Mouse (Mus musculus): ENCODE results near the gene Naxd. TPM values are rescaled to one million over a fixed set of nuclear protein-coding genes. Genes with fewer than 3 reads are reported as not detected.
"Not testable (repeated sequence)": the region's sequence is repeated elsewhere in the genome, so short reads cannot be mapped to it uniquely, and the experiment has no call there.

Gene Naxd
- polyA plus RNA-seq, 1 experiment from 2014 or later = 140 TPM

DNA sequence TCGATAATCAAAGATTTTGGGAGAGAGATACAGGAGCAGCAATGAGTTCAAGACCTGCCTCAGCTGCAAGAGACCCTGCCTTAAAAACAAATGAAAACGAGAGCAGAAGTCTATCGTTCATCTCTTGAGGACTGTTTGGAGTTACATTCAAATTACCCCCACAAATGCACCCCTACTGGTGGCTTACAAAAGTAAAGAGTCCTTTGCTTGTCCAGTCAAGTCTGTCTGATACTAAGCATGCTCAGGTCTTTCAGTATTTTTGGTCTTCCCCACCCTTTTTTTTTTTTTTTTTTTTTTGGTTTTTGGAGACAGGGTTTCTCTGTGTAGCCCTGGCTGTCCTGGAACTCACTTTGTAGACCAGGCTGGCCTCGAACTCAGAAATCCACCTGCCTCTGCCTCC lies 54.2 kb downstream of the Naxd start:
- ATAC-seq (replicated peaks); H3K9ac ChIP-seq; H3K4me2 ChIP-seq; H3K27ac ChIP-seq; H3K4me3 ChIP-seq; H3K36me3 ChIP-seq (replicated peaks); H3K9me3 ChIP-seq; H3K27me3 ChIP-seq (replicated peaks): not testable (repeated sequence)
- H3K4me1 ChIP-seq = peaks cover 26% of the 10 kb centered on the region
- 82% methylated on average over 4 of the region's 4 CpGs for WGBS

- 86% methylated on average over 10 of the region's 10 CpGs for WGBS
- no peaks in the 10 kb centered on the region for H3K27me3 ChIP-seq (replicated peaks)
- ATAC-seq (replicated peaks) = no peak
- H3K36me3 ChIP-seq (replicated peaks) = no peaks in the 10 kb centered on the region
- H3K27ac ChIP-seq = no peak overlapping the region
- H3K4me2 ChIP-seq = no peak overlapping the region
- no peak overlapping the region for H3K9ac ChIP-seq
- no peak overlapping the region for H3K4me3 ChIP-seq
- H3K9me3 ChIP-seq = no peaks in the 10 kb centered on the region
- H3K4me1 ChIP-seq = peaks cover 26% of the 10 kb centered on the region
These were observed 55.1 kb downstream of the Naxd start for GRCm38 (mm10) chr8:11552390-11552789.

GRCm38 (mm10) chr8:11554799-11555719 lies 57.8 kb downstream of the Naxd start, which contains the start of gene Ing1:
TSS of gene Ing1 (plus strand) at chr8:11555571.
- Histone ChIP-seq H3K36me3 (replicated peaks) (no peaks in the 10 kb centered on the region), H3K4me2 (peak within 1 kb of the TSS; percentile 74), H3K9ac (peak within 1 kb of the TSS; percentile 87), H3K9me3 (no peaks in the 10 kb centered on the region), H3K27me3 (replicated peaks) (no peaks in the 10 kb centered on the region), H3K4me1 (peaks cover 35% of the 10 kb centered on the region), H3K27ac (peak within 1 kb of the TSS; percentile 100), H3K4me3 (peak within 1 kb of the TSS; percentile 93)
- ATAC-seq (replicated peaks) = peak; percentile 89
- under 1% methylated on average over 52 of the region's 52 CpGs for WGBS

- Histone ChIP-seq H3K36me3 (replicated peaks) (no peaks in the 10 kb centered on the region), H3K9ac (peak overlapping the region; percentile 87), H3K27ac (peak overlapping the region; percentile 100), H3K9me3 (no peaks in the 10 kb centered on the region), H3K4me3 (peak overlapping the region; percentile 93), H3K27me3 (replicated peaks) (no peaks in the 10 kb centered on the region), H3K4me2 (peak overlapping the region; percentile 74), H3K4me1 (peaks cover 35% of the 10 kb centered on the region)
- ATAC-seq (replicated peaks) = peak; percentile 92
- under 1% methylated on average over 103 of the region's 103 CpGs for WGBS
These were observed 58.6 kb downstream of the Naxd start for GRCm38 (mm10) chr8:11555720-11556591.

- ATAC-seq (replicated peaks) = no peak
- peak overlapping the region; percentile 77 for H3K9ac ChIP-seq
- H3K27ac ChIP-seq = peak overlapping the region; percentile 100
- H3K9me3 ChIP-seq = no peaks in the 10 kb centered on the region
- H3K27me3 ChIP-seq (replicated peaks) = no peaks in the 10 kb centered on the region
- under 1% methylated on average over 85 of the region's 85 CpGs for WGBS
- peak overlapping the region; percentile 74 for H3K4me2 ChIP-seq
- peaks cover 34% of the 10 kb centered on the region for H3K4me1 ChIP-seq
- peak overlapping the region; percentile 93 for H3K4me3 ChIP-seq
- peaks cover 6% of the 10 kb centered on the region; the same call in 1 of the 2 replicates for H3K36me3 ChIP-seq (replicated peaks)
These were observed 59.6 kb downstream of the Naxd start for GRCm38 (mm10) chr8:11556691-11557423.

GRCm38 (mm10) chr8:11557424-11557767 lies 60.1 kb downstream of the Naxd start:
- Histone ChIP-seq H3K4me1 (peaks cover 34% of the 10 kb centered on the region), H3K4me2 (peak overlapping the region; percentile 74), H3K9me3 (no peaks in the 10 kb centered on the region), H3K27me3 (replicated peaks) (no peaks in the 10 kb centered on the region), H3K4me3 (peak overlapping the region; percentile 93), H3K27ac (peak overlapping the region; percentile 100), H3K9ac (peak overlapping the region; percentile 77), H3K36me3 (replicated peaks) (peaks cover 8% of the 10 kb centered on the region; the same call in 1 of the 2 replicates)
- 1% methylated on average over 31 of the region's 32 CpGs for WGBS
- no peak for ATAC-seq (replicated peaks)

- Histone ChIP-seq H3K9me3 (no peaks in the 10 kb centered on the region), H3K36me3 (replicated peaks) (peaks cover 8% of the 10 kb centered on the region; the same call in 1 of the 2 replicates), H3K4me2 (peak overlapping the region; percentile 74), H3K27ac (peak overlapping the region; percentile 100), H3K4me1 (peaks cover 34% of the 10 kb centered on the region), H3K9ac (peak overlapping the region; percentile 77), H3K27me3 (replicated peaks) (no peaks in the 10 kb centered on the region), H3K4me3 (peak overlapping the region; percentile 93)
- ATAC-seq (replicated peaks) = peak; percentile 80
- WGBS = under 1% methylated on average over 66 of the region's 67 CpGs
These were observed 60.7 kb downstream of the Naxd start for GRCm38 (mm10) chr8:11557768-11558629.

- H3K4me3 ChIP-seq = no peak overlapping the region
- no peaks in the 10 kb centered on the region for H3K9me3 ChIP-seq
- H3K36me3 ChIP-seq (replicated peaks) = peaks cover 18% of the 10 kb centered on the region
- no peak overlapping the region for H3K27ac ChIP-seq
- no peaks in the 10 kb centered on the region for H3K27me3 ChIP-seq (replicated peaks)
- H3K4me1 ChIP-seq = peaks cover 23% of the 10 kb centered on the region
- 75% methylated on average over 3 of the region's 3 CpGs for WGBS
- no peak overlapping the region for H3K9ac ChIP-seq
- ATAC-seq (replicated peaks) = no peak
- H3K4me2 ChIP-seq = peak overlapping the region; percentile 74; the same call in 1 of the 2 replicates
These were observed 62.2 kb downstream of the Naxd start for GRCm38 (mm10) chr8:11559511-11559910.

DNA sequence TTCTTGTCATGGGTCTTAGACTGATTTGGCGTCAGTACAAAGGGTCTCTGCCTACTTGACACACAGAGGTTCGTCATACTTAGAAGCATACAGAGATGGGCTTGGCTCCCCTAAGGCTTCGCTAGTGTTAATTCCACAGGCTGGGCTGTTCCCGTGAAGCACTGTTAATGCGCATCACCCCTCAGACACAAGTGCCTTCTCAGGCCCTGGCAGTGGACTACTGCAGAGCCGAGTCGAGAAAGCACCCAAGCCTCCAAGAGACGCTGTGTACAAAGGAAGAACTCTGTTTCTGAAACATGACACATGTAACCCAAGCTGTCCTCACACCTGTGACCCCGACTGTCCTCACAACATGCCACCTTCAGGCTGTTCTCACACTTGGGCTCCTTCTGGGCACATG lies 62.9 kb downstream of the Naxd start:
- no peak overlapping the region for H3K4me3 ChIP-seq
- no peak overlapping the region for H3K4me2 ChIP-seq
- H3K36me3 ChIP-seq (replicated peaks) = peaks cover 21% of the 10 kb centered on the region
- no peak for ATAC-seq (replicated peaks)
- peaks cover 21% of the 10 kb centered on the region for H3K4me1 ChIP-seq
- WGBS = 81% methylated on average over 9 of the region's 9 CpGs
- H3K27ac ChIP-seq = no peak overlapping the region
- H3K27me3 ChIP-seq (replicated peaks) = no peaks in the 10 kb centered on the region
- H3K9ac ChIP-seq = no peak overlapping the region
- H3K9me3 ChIP-seq = no peaks in the 10 kb centered on the region

- peaks cover 24% of the 10 kb centered on the region for H3K36me3 ChIP-seq (replicated peaks)
- no peaks in the 10 kb centered on the region for H3K27me3 ChIP-seq (replicated peaks)
- H3K9me3 ChIP-seq = no peaks in the 10 kb centered on the region
- ATAC-seq (replicated peaks) = no peak
- no peak overlapping the region for H3K4me2 ChIP-seq
- WGBS = 79% methylated on average over 5 of the region's 5 CpGs
- H3K4me3 ChIP-seq = no peak overlapping the region
- H3K4me1 ChIP-seq = peaks cover 13% of the 10 kb centered on the region
- no peak overlapping the region for H3K27ac ChIP-seq
- H3K9ac ChIP-seq = no peak overlapping the region
These were observed 66.9 kb downstream of the Naxd start for GRCm38 (mm10) chr8:11564236-11564635.
